Mouse (Mus musculus) retina, embryonic 14.5 days (tissue): ENCODE results near the gene Tmem115.

Source experiments
- DNase-seq: peaks from one replicate; pipeline ENCODE4 v3.0.0-alpha.2; 2015; ENCODE audit warnings: low spot score

The Tmem115 gene

GRCm38 (mm10) chr9:107533791-107534407 is at the start of gene Tmem115:
TSS of gene Tmem115 (plus strand) at chr9:107533945.
- DNase-seq: peak; percentile 96

- DNase-seq: no peak
Observed at GRCm38 (mm10) chr9:107484302-107484701, 49.4 kb upstream of the Tmem115 start.

- no peak for DNase-seq
Observed at GRCm38 (mm10) chr9:107484766-107485165, 49.0 kb upstream of the Tmem115 start.

GRCm38 (mm10) chr9:107486086-107486485 is 47.7 kb upstream of the Tmem115 start:
- no peak for DNase-seq

- peak; percentile 56 for DNase-seq
Observed at GRCm38 (mm10) chr9:107486507-107487225, 47.1 kb upstream of the Tmem115 start.

- no peak for DNase-seq
Observed at GRCm38 (mm10) chr9:107490146-107490545, 43.6 kb upstream of the Tmem115 start.

- no peak for DNase-seq
Observed at GRCm38 (mm10) chr9:107490625-107491024, 43.1 kb upstream of the Tmem115 start.

GRCm38 (mm10) chr9:107493511-107493910 is 40.2 kb upstream of the Tmem115 start:
- DNase-seq: no peak

GRCm38 (mm10) chr9:107494238-107494637 is 39.5 kb upstream of the Tmem115 start:
- DNase-seq: no peak

- DNase-seq: no peak
Observed at GRCm38 (mm10) chr9:107496359-107496758, 37.4 kb upstream of the Tmem115 start.

GRCm38 (mm10) chr9:107500708-107501286 is 32.9 kb upstream of the Tmem115 start:
- DNase-seq: no peak

- no peak for DNase-seq
Observed at GRCm38 (mm10) chr9:107502131-107502846, 31.5 kb upstream of the Tmem115 start.

GRCm38 (mm10) chr9:107504662-107505537 is 28.8 kb upstream of the Tmem115 start:
- DNase-seq: no peak

- no peak for DNase-seq
Observed at GRCm38 (mm10) chr9:107508266-107508665, 25.5 kb upstream of the Tmem115 start.

- no peak for DNase-seq
Observed at GRCm38 (mm10) chr9:107510384-107511100, 23.2 kb upstream of the Tmem115 start.

- DNase-seq: no peak
Observed at GRCm38 (mm10) chr9:107511436-107511835, 22.3 kb upstream of the Tmem115 start.

GRCm38 (mm10) chr9:107512326-107512725 is 21.4 kb upstream of the Tmem115 start:
- DNase-seq: no peak

- peak; percentile 86 for DNase-seq
Observed at GRCm38 (mm10) chr9:107514303-107514955, 19.3 kb upstream of the Tmem115 start.

- DNase-seq: no peak
Observed at GRCm38 (mm10) chr9:107520331-107520730, 13.4 kb upstream of the Tmem115 start.

- no peak for DNase-seq
Observed at GRCm38 (mm10) chr9:107521190-107521589, 12.6 kb upstream of the Tmem115 start.
